Mouse (Mus musculus): ENCODE data around the gene Cript.

The Cript gene

GRCm38 (mm10) chr17:87025269-87025949 is at the start of gene Cript, which contains the start of gene Pigf:
Gene Cript, plus strand, starts transcription at chr17:87025550.
Gene Pigf, minus strand, starts transcription at chr17:87025406.
- CTCF ChIA-PET = no interaction called here

- CTCF ChIA-PET = no interaction called here
Measured at GRCm38 (mm10) chr17:86976387-86976786, 49.0 kb upstream of the Cript start.

GRCm38 (mm10) chr17:86978496-86978895 is 46.9 kb upstream of the Cript start:
- CTCF ChIA-PET = interaction anchor here (1.4 kb wide), 1 partner anchor 11 kb away, joined by 3 read pairs; no protein-coding TSS in a partner anchor

GRCm38 (mm10) chr17:86981205-86981604 is 44.1 kb upstream of the Cript start:
- CTCF ChIA-PET = no interaction called here

GRCm38 (mm10) chr17:86981701-86982100 is 43.6 kb upstream of the Cript start:
- CTCF ChIA-PET = no interaction called here

- CTCF ChIA-PET = no interaction called here
Measured at GRCm38 (mm10) chr17:86982497-86982896, 42.9 kb upstream of the Cript start.

- CTCF ChIA-PET = interaction anchor here (0.6 kb wide), 1 partner anchor 88 kb away, joined by 3 read pairs; no protein-coding TSS in a partner anchor
Measured at GRCm38 (mm10) chr17:86986449-86987138, 38.8 kb upstream of the Cript start.

- CTCF ChIA-PET = interaction anchor here (1.5 kb wide), 1 partner anchor 69 kb away, joined by 3 read pairs; no protein-coding TSS in a partner anchor
Measured at GRCm38 (mm10) chr17:86988161-86988560, 37.2 kb upstream of the Cript start.

- CTCF ChIA-PET = interaction anchor here (1.5 kb wide), 1 partner anchor 70 kb away, joined by 3 read pairs; no protein-coding TSS in a partner anchor
Measured at GRCm38 (mm10) chr17:86988601-86989184, 36.7 kb upstream of the Cript start.

- CTCF ChIA-PET = no interaction called here
Measured at GRCm38 (mm10) chr17:86991306-86991705, 34.0 kb upstream of the Cript start.

- CTCF ChIA-PET = no interaction called here
Measured at GRCm38 (mm10) chr17:86997323-86997722, 28.0 kb upstream of the Cript start.

- CTCF ChIA-PET = interaction anchor here (0.7 kb wide), 1 partner anchor 19 kb away, joined by 3 read pairs; no protein-coding TSS in a partner anchor
Measured at GRCm38 (mm10) chr17:87008950-87009349, 16.4 kb upstream of the Cript start.

GRCm38 (mm10) chr17:87011301-87012019 is 13.9 kb upstream of the Cript start:
- CTCF ChIA-PET = interaction anchor here (0.7 kb wide), 1 partner anchor 191 kb away, joined by 3 read pairs; no protein-coding TSS in a partner anchor

GRCm38 (mm10) chr17:87019692-87020091 is 5.7 kb upstream of the Cript start:
- CTCF ChIA-PET = interaction anchor here (0.7 kb wide), 1 partner anchor 61 kb away, joined by 3 read pairs; no protein-coding TSS in a partner anchor

- CTCF ChIA-PET = no interaction called here
Measured at GRCm38 (mm10) chr17:87024491-87025242, 683 bp upstream of the Cript start.

- CTCF ChIA-PET = interaction anchor here (0.7 to 1.6 kb wide), 4 partner anchors 9 to 212 kb away, joined by 3 to 4 read pairs (median 3); no protein-coding TSS in a partner anchor
Measured at GRCm38 (mm10) chr17:87036141-87037073, 11.1 kb downstream of the Cript start.

GRCm38 (mm10) chr17:87038496-87038895 is 13.1 kb downstream of the Cript start:
- CTCF ChIA-PET = interaction anchor here (0.5 to 0.7 kb wide), 3 partner anchors 21 to 539 kb away, joined by 3 to 11 read pairs (median 4); no protein-coding TSS in a partner anchor

GRCm38 (mm10) chr17:87041739-87042138 is 16.4 kb downstream of the Cript start:
- CTCF ChIA-PET = no interaction called here

- CTCF ChIA-PET = interaction anchor here (0.7 to 2.5 kb wide), 6 partner anchors 7 to 203 kb away, joined by 3 to 17 read pairs (median 3); no protein-coding TSS in a partner anchor
Measured at GRCm38 (mm10) chr17:87044364-87044763, 19.0 kb downstream of the Cript start.
